8 mouse cellular contexts compared by ENCODE assay signal in the genomic region with DNA sequence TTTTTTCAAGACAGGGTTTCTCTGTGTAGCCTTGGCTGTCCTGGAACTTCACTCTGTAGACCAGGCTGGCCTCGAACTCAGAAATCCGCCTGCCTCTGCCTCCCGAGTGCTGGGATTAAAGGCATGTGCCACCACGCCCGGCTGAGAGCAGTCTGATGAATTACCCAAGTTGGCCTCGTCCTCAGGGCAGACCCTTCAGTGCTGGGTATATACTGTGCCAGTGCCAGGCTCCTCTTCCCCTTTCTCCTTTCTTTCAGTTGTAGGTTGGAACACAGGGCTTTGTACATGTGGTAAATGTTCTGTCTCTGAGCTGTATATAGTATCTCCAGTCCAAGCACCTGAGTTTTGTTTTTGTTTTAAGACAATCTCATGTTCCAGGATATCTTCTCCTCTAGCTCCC. TPM values are rescaled to one million over a fixed set of nuclear protein-coding genes. Genes with fewer than 3 reads are reported as not detected.
DNase-seq lines count a peak whose midpoint lies in the region; ATAC-seq lines count a peak whose summit lies in the region.
"Had no signal": no experiment of that assay in that cellular context is flagged by ENCODE, and none has a peak within 500 bp of the region (broad histone marks: within the 10 kb centered on the region; RNA-seq: fewer than 3 reads in every experiment).

No protein-coding gene starts in this region.

- no peak overlapping the region for H3K27ac ChIP-seq in lung, embryonic 16.5 days (ENCODE audit: low read length)
- H3K27ac ChIP-seq in forebrain, embryonic 11.5 days (ENCODE audit: low read depth, low read length), result no peak overlapping the region
- H3K27ac ChIP-seq in limb, embryonic 13.5 days, result no peak overlapping the region
- no peak overlapping the region for H3K27ac ChIP-seq in stomach, embryonic 15.5 days

- no peaks in the 10 kb centered on the region for H3K36me3 ChIP-seq in lung, embryonic 16.5 days (ENCODE audit: control insufficient read depth, insufficient read depth, low read length)
- H3K36me3 ChIP-seq in forebrain, embryonic 11.5 days (ENCODE audit: control insufficient read depth, insufficient read depth, low read length), result no peaks in the 10 kb centered on the region
- H3K36me3 ChIP-seq in limb, embryonic 13.5 days, result 0 out of 2 replicates have a peak, but pooled peaks cover under 1% of the 10 kb centered on the region
- no peaks in the 10 kb centered on the region for H3K36me3 ChIP-seq in stomach, embryonic 15.5 days

- no peak overlapping the region for H3K9ac ChIP-seq in lung, embryonic 16.5 days (ENCODE audit: low read length)
- no peak overlapping the region for H3K9ac ChIP-seq in forebrain, embryonic 11.5 days (ENCODE audit: low read length)
- H3K9ac ChIP-seq in limb, embryonic 13.5 days, result peak overlapping the region; percentile 40; the same call in 1 of the 2 replicates
- H3K9ac ChIP-seq in stomach, embryonic 15.5 days, result no peak overlapping the region

- no peaks in the 10 kb centered on the region for H3K27me3 ChIP-seq in lung, embryonic 16.5 days (ENCODE audit: control insufficient read depth, insufficient read depth, low read depth, low read length)
- no peaks in the 10 kb centered on the region for H3K27me3 ChIP-seq in forebrain, embryonic 11.5 days (ENCODE audit: control insufficient read depth, insufficient read depth, low read length)
- no peaks in the 10 kb centered on the region for H3K27me3 ChIP-seq in limb, embryonic 13.5 days
- H3K27me3 ChIP-seq in stomach, embryonic 15.5 days (replicated peaks), result no peaks in the 10 kb centered on the region

- no peaks in the 10 kb centered on the region for H3K9me3 ChIP-seq in lung, embryonic 16.5 days (ENCODE audit: control insufficient read depth, low read length)
- H3K9me3 ChIP-seq in forebrain, embryonic 11.5 days (ENCODE audit: control insufficient read depth, low read length), result no peaks in the 10 kb centered on the region
- H3K9me3 ChIP-seq in limb, embryonic 13.5 days, result no peaks in the 10 kb centered on the region
- H3K9me3 ChIP-seq in stomach, embryonic 15.5 days, result no peaks in the 10 kb centered on the region

- DNase-seq in lung, adult 18-20 months, result no peak
- DNase-seq in forebrain, embryonic 11.5 days (ENCODE audit: low spot score), result no peak
- no peak for DNase-seq in left cerebral cortex, postnatal 36 days (ENCODE audit: low spot score in 2 of 2)
- no peak for DNase-seq in spleen, adult 18-20 months
- DNase-seq: kidney, adult 8-10 months had no signal

- WGBS in lung, embryonic 16.5 days, result 58% methylated on average over 6 of the region's 6 CpGs
- WGBS in forebrain, embryonic 11.5 days, result 82% methylated on average over 6 of the region's 6 CpGs
- 77% methylated on average over 6 of the region's 6 CpGs for WGBS in limb, embryonic 13.5 days
- 71% methylated on average over 6 of the region's 6 CpGs for WGBS in stomach, embryonic 15.5 days

- intact Hi-C loops in left cerebral cortex, postnatal 36 days (cut with DNase I), result loop anchor here (5.0 to 10.0 kb wide), 2 partner anchors 87 to 151 kb away; no protein-coding TSS in a partner anchor

- H3K4me3 ChIP-seq in lung, embryonic 16.5 days (ENCODE audit: low read length), result peak overlapping the region; percentile 13
- H3K4me3 ChIP-seq in forebrain, embryonic 11.5 days (ENCODE audit: low read depth, low read length), result peak overlapping the region; percentile 90
- H3K4me3 ChIP-seq in limb, embryonic 13.5 days, result peak overlapping the region; percentile 76
- peak overlapping the region; percentile 85 for H3K4me3 ChIP-seq in stomach, embryonic 15.5 days (replicated peaks)

- H3K4me2 ChIP-seq in lung, embryonic 16.5 days (ENCODE audit: low read depth, low read length), result peak overlapping the region; percentile 75
- peak overlapping the region; percentile 73 for H3K4me2 ChIP-seq in forebrain, embryonic 11.5 days (ENCODE audit: low read depth, low read length, severe bottlenecking)
- peak overlapping the region; percentile 73 for H3K4me2 ChIP-seq in limb, embryonic 13.5 days (replicated peaks)
- H3K4me2 ChIP-seq in stomach, embryonic 15.5 days, result peak overlapping the region; percentile 66

- no peak for ATAC-seq in lung, embryonic 16.5 days (ENCODE audit: low read depth)
- no peak for ATAC-seq in forebrain, embryonic 11.5 days (replicated peaks; ENCODE audit: low FRiP score)
- no peak for ATAC-seq in limb, embryonic 13.5 days (ENCODE audit: low FRiP score, low read depth)
- ATAC-seq in stomach, embryonic 15.5 days (ENCODE audit: insufficient read depth, low FRiP score, low read depth), result no peak

- H3K4me1 ChIP-seq in lung, embryonic 16.5 days (replicated peaks; ENCODE audit: control insufficient read depth, insufficient read depth, low read length), result peaks cover 24% of the 10 kb centered on the region
- H3K4me1 ChIP-seq in forebrain, embryonic 11.5 days (replicated peaks; ENCODE audit: control insufficient read depth, insufficient read depth, low read length), result peaks cover 8% of the 10 kb centered on the region; the same call in 1 of the 2 replicates
- peaks cover 31% of the 10 kb centered on the region for H3K4me1 ChIP-seq in limb, embryonic 13.5 days
- H3K4me1 ChIP-seq in stomach, embryonic 15.5 days, result peaks cover 24% of the 10 kb centered on the region

RNA-seq across cellular contexts. Expression of gene Pank2, which starts 1.7 kb away (rescaled TPM):
- 24.5 and 28.4 TPM in 2 replicates for polyA plus RNA-seq in lung, embryonic 16.5 days (2015; fragmentation: Nextera tagmentation; extraction: Ambion mirVana)
- polyA plus RNA-seq in forebrain, embryonic 11.5 days (2014; fragmentation: Nextera tagmentation; extraction: Ambion mirVana), result 66.3 and 66.5 TPM in 2 replicates
- polyA plus RNA-seq in limb, embryonic 13.5 days (2015; fragmentation: Nextera tagmentation; extraction: Ambion mirVana), result 39.0 and 39.3 TPM in 2 replicates
- polyA plus RNA-seq in stomach, embryonic 15.5 days (2015; fragmentation: Nextera tagmentation; extraction: Ambion mirVana), result 35.6 and 39.5 TPM in 2 replicates
- 10 to 100 TPM; 67.4 to 72.0 TPM for total RNA-seq in left cerebral cortex, postnatal 36 days (2021)

RNA-seq across cellular contexts. Expression of gene Mavs, which starts 30.2 kb away (rescaled TPM):
- polyA plus RNA-seq in lung, embryonic 16.5 days (2015; fragmentation: Nextera tagmentation; extraction: Ambion mirVana), result 20.6 and 22.7 TPM in 2 replicates
- polyA plus RNA-seq in forebrain, embryonic 11.5 days (2014; fragmentation: Nextera tagmentation; extraction: Ambion mirVana), result 16.6 and 17.1 TPM in 2 replicates
- polyA plus RNA-seq in limb, embryonic 13.5 days (2015; fragmentation: Nextera tagmentation; extraction: Ambion mirVana), result 16.6 and 16.7 TPM in 2 replicates
- 19.6 and 20.5 TPM in 2 replicates for polyA plus RNA-seq in stomach, embryonic 15.5 days (2015; fragmentation: Nextera tagmentation; extraction: Ambion mirVana)
- 1 to 10 TPM; 6.5 to 6.9 TPM for total RNA-seq in left cerebral cortex, postnatal 36 days (2021)

RNA-seq across cellular contexts. Expression of gene Ap5s1, which starts 57.1 kb away (rescaled TPM):
- 29.0 and 29.7 TPM in 2 replicates for polyA plus RNA-seq in lung, embryonic 16.5 days (2015; fragmentation: Nextera tagmentation; extraction: Ambion mirVana)
- polyA plus RNA-seq in forebrain, embryonic 11.5 days (2014; fragmentation: Nextera tagmentation; extraction: Ambion mirVana), result 30.6 and 31.4 TPM in 2 replicates
- polyA plus RNA-seq in limb, embryonic 13.5 days (2015; fragmentation: Nextera tagmentation; extraction: Ambion mirVana), result 28.0 and 31.3 TPM in 2 replicates
- polyA plus RNA-seq in stomach, embryonic 15.5 days (2015; fragmentation: Nextera tagmentation; extraction: Ambion mirVana), result 23.2 and 23.7 TPM in 2 replicates
- total RNA-seq in left cerebral cortex, postnatal 36 days (2021), result 10 to 100 TPM; 21.3 to 30.7 TPM

Comparison
In these comparisons a context has a peak if more than half of its experiments do, and no peak if none do; other contexts are left out.
1. H3K4me3 ChIP-seq: peak in every context shown above with its lines; median percentile 90 in forebrain, embryonic 11.5 days; 85 in stomach, embryonic 15.5 days; 76 in limb, embryonic 13.5 days; 13 in lung, embryonic 16.5 days.